Comparison of ENCODE assay signal across 9 mouse cellular contexts in genomic region chr14:99931879-99932278, GRCm38 (mm10).
DNase-seq lines count a peak whose midpoint lies in the region; ATAC-seq and TF ChIP-seq lines count a peak whose summit lies in the region.
"Had no signal": no experiment of that assay in that cellular context is flagged by ENCODE, and none has a peak within 500 bp of the region (broad histone marks: within the 10 kb centered on the region; RNA-seq: fewer than 3 reads in every experiment).

No protein-coding gene starts in this region.

- WGBS in forebrain, postnatal 0 days, result 7% methylated on average over 4 of the region's 4 CpGs
- WGBS in hindbrain, embryonic 16.5 days, result 13% methylated on average over 4 of the region's 4 CpGs
- WGBS in midbrain, embryonic 10.5 days, result 13% methylated on average over 4 of the region's 4 CpGs

- no peaks in the 10 kb centered on the region for H3K4me1 ChIP-seq in forebrain, postnatal 0 days (ENCODE audit: insufficient read depth)
- no peaks in the 10 kb centered on the region for H3K4me1 ChIP-seq in hindbrain, embryonic 16.5 days (ENCODE audit: control insufficient read depth, insufficient read depth, low read depth, low read length)
- H3K4me1 ChIP-seq in midbrain, embryonic 10.5 days, result no peaks in the 10 kb centered on the region

- intact Hi-C loops in heart, postnatal 25 days (cut with DNase I), result loop anchor here (2.0 to 10.0 kb wide), 4 partner anchors 523 to 1497 kb away; no protein-coding TSS in a partner anchor

- no peaks in the 10 kb centered on the region for H3K27me3 ChIP-seq in forebrain, postnatal 0 days (ENCODE audit: insufficient read depth, low read length)
- no peaks in the 10 kb centered on the region for H3K27me3 ChIP-seq in hindbrain, embryonic 16.5 days (replicated peaks; ENCODE audit: control insufficient read depth, insufficient read depth, low read length)
- H3K27me3 ChIP-seq in midbrain, embryonic 10.5 days (ENCODE audit: low read depth, poor library complexity, severe bottlenecking), result no peaks in the 10 kb centered on the region

- ATAC-seq in forebrain, postnatal 0 days, result peak; percentile 88
- peak; percentile 71; the same call in 1 of the 2 replicates for ATAC-seq in hindbrain, embryonic 16.5 days

- DNase-seq in heart, adult 8-10 months (ENCODE audit: low spot score), result peak; percentile 57
- no peak for DNase-seq in heart, postnatal 25 days (ENCODE audit: low spot score)
- peak; percentile 64 to 78 for DNase-seq in cerebellum, adult 18-20 months
- peak; percentile 93 for DNase-seq in forebrain, postnatal 0 days
- DNase-seq in left cerebral cortex, adult 11 months (ENCODE audit: low spot score), result peak; percentile 64
- DNase-seq in midbrain, embryonic 10.5 days (ENCODE audit: low spot score), result peak; percentile 63
- DNase-seq in spleen, postnatal 10 days (ENCODE audit: low spot score in 2 of 2), result peak; percentile 5 to 54

- no peak overlapping the region for H3K4me2 ChIP-seq in forebrain, postnatal 0 days (ENCODE audit: low read depth)
- no peak overlapping the region for H3K4me2 ChIP-seq in hindbrain, embryonic 16.5 days (ENCODE audit: low read length)

- no peak overlapping the region for H3K4me3 ChIP-seq in forebrain, postnatal 0 days (ENCODE audit: low read depth, low read length)
- H3K4me3 ChIP-seq in hindbrain, embryonic 16.5 days (ENCODE audit: low read length), result no peak overlapping the region
- no peak overlapping the region for H3K4me3 ChIP-seq in midbrain, embryonic 10.5 days
- H3K4me3 ChIP-seq: myocyte had no signal

- H3K9me3 ChIP-seq in forebrain, postnatal 0 days (ENCODE audit: low read length), result no peaks in the 10 kb centered on the region
- H3K9me3 ChIP-seq in hindbrain, embryonic 16.5 days (ENCODE audit: control insufficient read depth, low read length), result no peaks in the 10 kb centered on the region
- H3K9me3 ChIP-seq in midbrain, embryonic 10.5 days (replicated peaks), result no peaks in the 10 kb centered on the region

- no peak overlapping the region for H3K27ac ChIP-seq in forebrain, postnatal 0 days (ENCODE audit: low read depth, low read length)
- H3K27ac ChIP-seq in hindbrain, embryonic 16.5 days (ENCODE audit: low read depth, low read length), result no peak overlapping the region
- H3K27ac ChIP-seq in midbrain, embryonic 10.5 days (replicated peaks), result no peak overlapping the region

- H3K36me3 ChIP-seq in forebrain, postnatal 0 days (ENCODE audit: insufficient read depth), result no peaks in the 10 kb centered on the region
- no peaks in the 10 kb centered on the region for H3K36me3 ChIP-seq in hindbrain, embryonic 16.5 days (ENCODE audit: control insufficient read depth, insufficient read depth, low read length)
- H3K36me3 ChIP-seq in midbrain, embryonic 10.5 days, result no peaks in the 10 kb centered on the region

- no peak overlapping the region for H3K9ac ChIP-seq in forebrain, postnatal 0 days
- peak overlapping the region; percentile 22; the same call in 1 of the 2 replicates for H3K9ac ChIP-seq in hindbrain, embryonic 16.5 days (ENCODE audit: low read depth, low read length)

- TF ChIP-seq CTCF in forebrain, postnatal 0 days (IDR thresholded peaks at IDR 0.05; ENCODE audit: low read depth), result peak; percentile 94
